Mouse (Mus musculus): ENCODE measurements around the gene Olfr1269.

Olfr1269 gene

DNA sequence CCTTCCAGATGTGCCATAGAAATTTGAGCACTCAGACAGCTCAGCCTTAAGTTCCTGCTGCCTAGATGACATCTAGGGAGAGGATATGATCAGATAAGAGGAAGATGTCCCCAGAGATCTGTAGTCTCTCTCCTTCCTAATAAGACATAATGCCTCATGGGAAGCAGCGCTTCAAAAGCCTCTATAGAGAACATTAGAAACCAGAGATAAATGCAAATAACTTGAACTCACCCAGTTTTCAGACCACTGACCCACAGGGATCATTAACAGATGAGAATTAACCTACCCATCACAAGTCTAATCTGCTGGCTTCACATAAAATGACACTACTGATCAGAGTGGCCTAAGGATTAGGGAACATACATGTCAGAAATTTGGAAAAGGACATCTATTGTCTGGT lies at the start of gene Olfr1269:
Gene Olfr1269 (minus strand): TSS at position 101 of the 400 bp plus-strand sequence.
- DNase-seq (ENCODE audit: low read depth, low spot score): no peak

DNA sequence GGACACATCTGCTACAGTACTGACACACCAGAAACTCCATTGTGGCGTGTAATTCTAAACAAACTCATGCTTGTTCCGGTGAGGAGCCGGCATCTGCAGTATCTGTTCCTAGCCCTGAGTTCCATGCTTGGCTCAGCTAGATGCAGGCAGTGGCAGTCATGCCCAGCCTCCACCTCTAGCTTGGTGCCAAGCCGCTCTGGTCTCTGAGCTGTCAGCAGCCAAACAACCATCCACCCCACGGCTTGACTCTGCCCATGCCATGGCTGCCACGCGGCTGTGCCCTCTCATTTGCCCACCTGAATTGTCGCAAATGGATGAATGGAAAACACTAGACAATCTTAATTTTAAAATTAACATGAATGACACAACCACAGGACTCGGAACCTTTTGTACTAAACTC lies 32.7 kb upstream of the Olfr1269 start:
- no peak for DNase-seq (ENCODE audit: low read depth, low spot score)

DNA sequence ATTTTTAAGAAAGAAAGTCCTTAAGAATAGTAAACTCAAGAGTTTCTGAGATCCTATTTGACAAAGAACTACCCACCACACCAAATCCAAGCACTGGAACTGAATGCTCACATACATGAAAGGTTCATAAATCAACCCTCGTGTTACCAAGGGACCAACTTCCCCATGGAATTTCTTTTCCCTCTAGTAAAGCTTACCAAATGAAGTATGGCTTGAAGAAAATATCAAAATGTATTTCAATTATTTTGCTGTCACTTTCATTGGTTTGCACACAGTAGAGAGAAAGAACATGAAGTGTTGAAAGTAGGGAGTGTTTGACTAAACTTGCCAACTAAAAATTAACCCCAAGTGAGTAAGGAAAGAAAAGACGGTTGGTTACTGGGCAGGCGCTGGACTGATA lies 31.8 kb upstream of the Olfr1269 start, which contains the start of gene Olfr1270:
Gene Olfr1270 (minus strand): TSS at position 101 of the 400 bp plus-strand sequence.
- no peak for DNase-seq (ENCODE audit: low read depth, low spot score)

DNA sequence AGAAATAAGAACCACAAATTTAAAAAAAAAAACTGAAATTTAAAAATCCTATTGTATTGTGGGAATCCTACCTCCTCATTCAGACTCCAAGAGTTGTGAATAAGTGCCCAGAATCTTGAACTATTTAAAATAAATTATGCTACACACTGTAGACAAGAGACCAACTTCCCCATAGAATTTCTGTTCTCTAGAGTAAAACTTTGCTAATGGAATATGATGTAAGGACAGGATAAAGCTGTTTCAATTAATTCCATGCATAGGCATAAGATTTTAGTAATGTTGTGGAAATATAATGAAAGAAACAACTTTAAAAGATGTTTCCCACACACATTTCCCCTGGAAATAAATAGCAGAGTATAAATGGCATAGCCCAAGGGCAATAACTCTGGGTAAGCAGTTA lies 21.0 kb upstream of the Olfr1269 start, which contains the start of gene Olfr32:
Gene Olfr32 (minus strand): TSS at position 101 of the 400 bp plus-strand sequence.
- no peak for DNase-seq (ENCODE audit: low read depth, low spot score)

DNA sequence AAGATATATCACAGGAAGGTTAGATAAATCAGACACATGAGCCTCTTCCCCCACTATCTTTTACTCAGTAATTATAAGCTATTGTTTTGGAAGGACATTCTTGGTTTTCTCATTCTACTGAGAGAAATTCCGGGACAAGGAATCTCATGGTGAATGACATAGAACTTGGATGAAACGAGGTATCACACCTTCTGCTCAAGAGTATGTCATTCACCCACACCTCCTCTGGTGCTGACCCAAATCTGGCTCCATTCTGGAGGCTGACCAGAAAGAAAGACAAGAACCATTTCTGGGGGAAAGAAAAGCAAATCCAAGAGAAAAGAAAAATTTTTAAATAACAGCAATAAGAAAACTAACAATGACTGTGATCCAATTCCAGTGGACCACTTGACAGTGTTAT lies 51.1 kb downstream of the Olfr1269 start:
- no peak for DNase-seq (ENCODE audit: low read depth, low spot score)
